Mouse (Mus musculus) liver, postnatal 0 days (tissue): ENCODE measurements around the gene Zfp618. TPM values are rescaled to one million over a fixed set of nuclear protein-coding genes. Genes with fewer than 3 reads are reported as not detected.

Experiments used
- ATAC-seq: fragments of 200-750 bp; cut with Nextera tagmentation; 2 replicates; pipeline ENCODE4 v1.8.0; 2017; ENCODE audit warnings: mild to moderate bottlenecking, moderate library complexity
- DNase-seq: peaks from one replicate; pipeline ENCODE4 v3.0.0-alpha.2; 2016
- H3K27ac ChIP-seq: fragments of 300-500 bp; sonication (generic); 2 replicates; pipeline ENCODE4 v1.5.1; 2014; ENCODE audit warnings: antibody characterized with exemption, moderate library complexity, mild to moderate bottlenecking, low read depth
- H3K27me3 ChIP-seq: fragments of 300-500 bp; sonication (generic); 2 replicates; pipeline ENCODE4 v1.6.1; 2014; ENCODE audit warnings: low read length, control low read depth, mixed read lengths; ENCODE audit not compliant: insufficient read depth
- H3K36me3 ChIP-seq: fragments of 300-500 bp; sonication (generic); replicated peaks from 2 replicates; pipeline ENCODE4 v1.6.1; 2014; ENCODE audit warnings: mild to moderate bottlenecking, control low read depth, low read length, moderate library complexity, mixed read lengths; ENCODE audit not compliant: insufficient read depth
- H3K4me1 ChIP-seq: fragments of 300-500 bp; sonication (generic); 2 replicates; pipeline ENCODE4 v1.6.1; 2014; ENCODE audit warnings: antibody characterized with exemption, mild to moderate bottlenecking, control low read depth; ENCODE audit not compliant: insufficient read depth
- H3K4me2 ChIP-seq: fragments of 300-500 bp; sonication (generic); 2 replicates; pipeline ENCODE4 v1.6.1; 2014; ENCODE audit warnings: low read depth, mild to moderate bottlenecking, low read length, moderate library complexity, mixed read lengths
- H3K4me3 ChIP-seq: fragments of 300-500 bp; sonication (generic); 2 replicates; pipeline ENCODE4 v1.5.1; 2014; ENCODE audit warnings: low read depth, low read length
- H3K9ac ChIP-seq: fragments of 300-500 bp; sonication (generic); replicated peaks from 2 replicates; pipeline ENCODE4 v1.6.1; 2014; ENCODE audit warnings: mild to moderate bottlenecking, moderate library complexity
- H3K9me3 ChIP-seq: fragments of 300-500 bp; sonication (generic); 2 replicates; pipeline ENCODE4 v1.6.1; 2016; ENCODE audit warnings: mild to moderate bottlenecking, control low read depth, low read length, mixed read lengths
- CTCF ChIP-seq: sonication (generic); IDR thresholded peaks from 2 replicates; pipeline ENCODE4 v1.5.1; 2016; ENCODE audit warnings: antibody characterized with exemption, low read depth
- EP300 ChIP-seq: IDR thresholded peaks from 2 replicates; pipeline ENCODE4 v1.6.1; 2016; ENCODE audit warnings: antibody characterized with exemption, low read depth, mild to moderate bottlenecking
- WGBS: fragments of 180-500 bp; shearing (Covaris S2); extraction: QIAGEN DNeasy Blood & Tissue Kit; methylation state at CpG from one replicate; pipeline ENCODE4 v1.1.7; 2014; ENCODE audit not compliant: insufficient replicate concordance; 5-methylcytosine and 5-hydroxymethylcytosine counted together
- polyA plus RNA-seq: library from polyadenylated mRNA; unstranded; fragments of >200 nt; fragmentation: Nextera tagmentation; extraction: Ambion mirVana; gene quantifications from 2 replicates; pipeline ENCODE4 v1.2.1, GENCODE M21; 2015

Gene Zfp618
- polyA plus RNA-seq, 1 experiment from 2014 or later = 4.5 TPM

GRCm38 (mm10) chr4:63156726-63157634 lies 191.6 kb downstream of the Zfp618 start:
- Histone ChIP-seq H3K4me3 (no peak overlapping the region), H3K4me1 (peaks cover 12% of the 10 kb centered on the region), H3K4me2 (no peak overlapping the region), H3K9me3 (no peaks in the 10 kb centered on the region), H3K36me3 (no peaks in the 10 kb centered on the region), H3K27ac (peak overlapping the region; percentile 90), H3K9ac (no peak overlapping the region), H3K27me3 (no peaks in the 10 kb centered on the region)
- ATAC-seq = peak; percentile 92
- 37% methylated on average over 8 of the region's 8 CpGs for WGBS
- DNase-seq = peak; percentile 55
- no peak for TF ChIP-seq CTCF
- TF ChIP-seq EP300 = no peak

- Histone ChIP-seq H3K27ac (peak overlapping the region; percentile 90), H3K36me3 (no peaks in the 10 kb centered on the region), H3K4me2 (no peak overlapping the region), H3K9ac (no peak overlapping the region), H3K27me3 (no peaks in the 10 kb centered on the region), H3K9me3 (no peaks in the 10 kb centered on the region), H3K4me1 (peaks cover 12% of the 10 kb centered on the region), H3K4me3 (no peak overlapping the region)
- ATAC-seq (no peak), DNase-seq (no peak)
- 78% methylated on average over 7 of the region's 7 CpGs for WGBS
- TF ChIP-seq EP300 (no peak), CTCF (no peak)
Observed at GRCm38 (mm10) chr4:63158192-63158591, 192.8 kb downstream of the Zfp618 start.

- Histone ChIP-seq H3K4me3 (no peak overlapping the region), H3K4me1 (peaks cover 12% of the 10 kb centered on the region), H3K36me3 (no peaks in the 10 kb centered on the region), H3K9ac (no peak overlapping the region), H3K27me3 (no peaks in the 10 kb centered on the region), H3K4me2 (no peak overlapping the region), H3K9me3 (no peaks in the 10 kb centered on the region), H3K27ac (0 out of 2 replicates have a peak overlapping the region, but pooled peaks have one; percentile 90)
- TF ChIP-seq EP300 (no peak), CTCF (peak; percentile 94)
- 16% methylated on average over 5 of the region's 5 CpGs for WGBS
- ATAC-seq = 0 out of 2 replicates have a peak, but pooled peaks have one; percentile 24
- DNase-seq = peak; percentile 85
Observed at GRCm38 (mm10) chr4:63158961-63159592, 193.7 kb downstream of the Zfp618 start.

- no peak for ATAC-seq
Observed at GRCm38 (mm10) chr4:63165636-63166035, 200.3 kb downstream of the Zfp618 start.

GRCm38 (mm10) chr4:63166323-63166722 lies 200.9 kb downstream of the Zfp618 start:
- WGBS = 70% methylated on average over 5 of the region's 5 CpGs
- Histone ChIP-seq H3K36me3 (no peaks in the 10 kb centered on the region), H3K27ac (no peak overlapping the region), H3K9me3 (no peaks in the 10 kb centered on the region), H3K4me1 (no peaks in the 10 kb centered on the region), H3K4me2 (no peak overlapping the region), H3K9ac (no peak overlapping the region), H3K4me3 (no peak overlapping the region), H3K27me3 (no peaks in the 10 kb centered on the region)
- TF ChIP-seq EP300 (no peak), CTCF (no peak)
- ATAC-seq = no peak
- no peak for DNase-seq

More at GRCm38 (mm10) chr4:63165636-63166035, 200.3 kb downstream of the Zfp618 start:
- Histone ChIP-seq H3K36me3 (no peaks in the 10 kb centered on the region), H3K9ac (no peak overlapping the region), H3K4me2 (no peak overlapping the region), H3K27ac (no peak overlapping the region), H3K4me1 (no peaks in the 10 kb centered on the region), H3K9me3 (no peaks in the 10 kb centered on the region), H3K27me3 (no peaks in the 10 kb centered on the region), H3K4me3 (no peak overlapping the region)
- TF ChIP-seq EP300 (no peak), CTCF (no peak)
- WGBS = 71% methylated on average over 4 of the region's 4 CpGs
- DNase-seq = no peak

GRCm38 (mm10) chr4:63170061-63170460 lies 204.7 kb downstream of the Zfp618 start:
- Histone ChIP-seq H3K4me3 (no peak overlapping the region), H3K27me3 (no peaks in the 10 kb centered on the region), H3K9ac (no peak overlapping the region), H3K27ac (no peak overlapping the region), H3K4me2 (no peak overlapping the region), H3K36me3 (no peaks in the 10 kb centered on the region), H3K4me1 (no peaks in the 10 kb centered on the region), H3K9me3 (no peaks in the 10 kb centered on the region)
- TF ChIP-seq EP300 (no peak), CTCF (no peak)
- no peak for DNase-seq
- 87% methylated on average over 4 of the region's 4 CpGs for WGBS
- ATAC-seq = no peak
